Mouse (Mus musculus) myocyte (in vitro differentiated cells): ENCODE data around the gene Hlcs. TPM values are rescaled to one million over a fixed set of nuclear protein-coding genes. Genes with fewer than 3 reads are reported as not detected.

Experiments used
- H3K27me3 ChIP-seq: one replicate; pipeline ENCODE4 v1.6.1; 2011; ENCODE audit not compliant: control insufficient read depth, insufficient read depth, insufficient read length
- H3K36me3 ChIP-seq: one replicate; pipeline ENCODE4 v1.6.1; 2011; ENCODE audit not compliant: control insufficient read depth, insufficient read depth
- H3K4me2 ChIP-seq: one replicate; pipeline ENCODE4 v1.6.1; 2011; ENCODE audit warnings: low read depth, control low read depth
- H3K4me3 ChIP-seq: one replicate; pipeline ENCODE4 v1.5.1; 2011; ENCODE audit warnings: mild to moderate bottlenecking, control low read depth, moderate library complexity
- H3K79me2 ChIP-seq: one replicate; pipeline ENCODE4 v1.6.1; 2011; ENCODE audit not compliant: control insufficient read depth, insufficient read depth
- H3ac ChIP-seq: one replicate; pipeline ENCODE4 v1.6.1; 2011; ENCODE audit not compliant: control insufficient read depth, insufficient read length
- CEBPB ChIP-seq: IDR thresholded peaks from 2 replicates; pipeline ENCODE4 v1.6.1; 2011; ENCODE audit warnings: mild to moderate bottlenecking, moderate library complexity; ENCODE audit not compliant: poor library complexity, insufficient read depth, severe bottlenecking
- E2F4 ChIP-seq: IDR thresholded peaks from one replicate; pipeline ENCODE4 v1.6.1; 2011; ENCODE audit warnings: mild to moderate bottlenecking, control low read depth, moderate library complexity; ENCODE audit not compliant: insufficient read depth
- MAX ChIP-seq: IDR thresholded peaks from one replicate; pipeline ENCODE4 v1.6.1; 2011; ENCODE audit warnings: low read depth, mild to moderate bottlenecking, control low read depth
- MYOD1 ChIP-seq, 3 experiments: IDR thresholded peaks; one replicate each; pipeline ENCODE4 v1.6.1; 2011; ENCODE audit warnings: control low read depth in 2 of 3, low read depth in 2 of 3, mild to moderate bottlenecking in 2 of 3, moderate library complexity in 1 of 3; ENCODE audit not compliant: insufficient read length in 2 of 3, control insufficient read depth in 1 of 3
- MYOG ChIP-seq, 3 experiments: IDR thresholded peaks; one replicate each; pipeline ENCODE4 v1.6.1; 2011; ENCODE audit warnings: control low read depth in 2 of 3, low read depth in 2 of 3, mild to moderate bottlenecking in 2 of 3; ENCODE audit not compliant: insufficient read length in 2 of 3, control insufficient read depth in 1 of 3, insufficient read depth in 1 of 3
- POLR2A ChIP-seq: IDR thresholded peaks from one replicate; pipeline ENCODE4 v1.6.1; 2011; ENCODE audit warnings: low read depth, mild to moderate bottlenecking, control low read depth, moderate library complexity; ENCODE audit not compliant: insufficient read length
- POLR2AphosphoS2 ChIP-seq: IDR thresholded peaks from one replicate; pipeline ENCODE4 v1.6.1; 2011; ENCODE audit warnings: low read depth, control low read depth; ENCODE audit not compliant: insufficient read length
- REST ChIP-seq: IDR thresholded peaks from one replicate; pipeline ENCODE4 v1.6.1; 2011; ENCODE audit warnings: mild to moderate bottlenecking, control low read depth, moderate library complexity; ENCODE audit not compliant: insufficient read depth, insufficient read length
- SRF ChIP-seq: IDR thresholded peaks from one replicate; pipeline ENCODE4 v1.6.1; 2011; ENCODE audit warnings: low read depth; ENCODE audit not compliant: control insufficient read depth, insufficient read length
- TCF12 ChIP-seq: IDR thresholded peaks from one replicate; pipeline ENCODE4 v1.6.1; 2011; ENCODE audit warnings: mild to moderate bottlenecking, control low read depth; ENCODE audit not compliant: poor library complexity, insufficient read depth, severe bottlenecking
- TCF3 ChIP-seq: IDR thresholded peaks from one replicate; pipeline ENCODE4 v1.6.1; 2011; ENCODE audit warnings: low read depth, control low read depth; ENCODE audit not compliant: insufficient read length
- polyA plus RNA-seq: library from polyadenylated mRNA; unstranded; fragments of >200 nt; fragmentation: generic; extraction: Trizol; gene quantifications from one replicate; pipeline ENCODE4 v1.2.1, GENCODE M21; 2012; ENCODE audit warnings: missing spikeins

Hlcs gene
- 3.2 TPM for polyA plus RNA-seq

DNA sequence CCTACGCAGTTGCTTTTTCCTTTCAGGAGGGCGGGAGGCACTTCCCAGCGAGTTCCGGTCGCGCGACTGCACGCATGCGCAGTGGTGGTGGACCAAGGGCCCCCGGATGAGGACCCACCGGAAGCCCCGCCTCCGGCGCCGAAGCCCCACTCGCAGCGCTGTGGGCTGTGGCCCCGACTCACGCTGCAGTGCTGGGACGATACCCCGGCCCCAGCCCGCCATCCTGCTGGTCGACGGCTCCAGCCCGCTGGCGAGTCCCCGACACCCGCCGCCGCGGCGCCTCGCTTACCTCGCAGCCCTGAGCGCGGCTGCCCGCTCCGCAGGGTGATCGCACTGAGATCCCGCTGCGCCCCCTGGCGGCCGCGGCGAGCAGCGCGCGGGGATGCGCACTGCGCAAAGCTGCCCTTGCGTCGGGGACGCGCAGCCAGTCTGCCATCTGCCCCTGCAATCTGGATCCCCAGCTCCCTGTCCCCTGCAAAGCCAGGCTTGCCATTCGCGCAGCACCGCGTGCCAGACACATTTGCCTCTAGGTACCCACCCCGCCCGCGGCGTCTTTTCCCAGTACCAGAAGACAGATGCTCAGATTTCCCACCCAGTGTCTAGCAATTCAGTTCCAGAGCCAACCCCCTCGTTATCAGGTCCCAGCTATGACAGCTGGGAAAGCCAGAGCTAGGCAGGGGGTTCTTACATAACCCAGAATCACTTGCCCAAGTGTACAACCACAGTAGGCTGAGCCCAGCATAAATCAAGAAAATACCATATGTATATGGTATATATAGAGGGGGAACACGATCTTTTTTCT is at the start of gene Hlcs:
Gene Hlcs (minus strand): TSS at position 343 of the 802 bp plus-strand sequence.
- Histone ChIP-seq H3K4me3 (peak within 1 kb of the TSS; percentile 30), H3K4me2 (peak within 1 kb of the TSS; percentile 98), H3ac (peak within 1 kb of the TSS; percentile 81), H3K36me3 (no peaks in the 10 kb centered on the region), H3K27me3 (no peaks in the 10 kb centered on the region), H3K79me2 (no peaks in the 10 kb centered on the region)
- TF ChIP-seq POLR2AphosphoS2 = peak; percentile 78
- TF ChIP-seq TCF12 = peak; percentile 24
- TF ChIP-seq POLR2A = peak; percentile 81
- no peak for TF ChIP-seq TCF3
- TF ChIP-seq MYOD1 (IDR thresholded peaks at IDR 0.05; ENCODE audit: control insufficient read depth in 1 of 3, insufficient read length in 2 of 3, low read depth in 2 of 3) = peak in 2 of 3 experiments; percentile 0 to 49
- peak in 2 of 3 experiments; percentile 65 to 75 for TF ChIP-seq MYOG (IDR thresholded peaks at IDR 0.05; ENCODE audit: control insufficient read depth in 1 of 3, insufficient read depth in 1 of 3, insufficient read length in 2 of 3, low read depth in 2 of 3)

GRCm38 (mm10) chr16:94362174-94362873 is 49.0 kb upstream of the Hlcs start:
- Histone ChIP-seq H3K27me3 (no peaks in the 10 kb centered on the region), H3K79me2 (no peaks in the 10 kb centered on the region), H3K4me2 (peak overlapping the region; percentile 57), H3ac (no peak overlapping the region), H3K36me3 (no peaks in the 10 kb centered on the region), H3K4me3 (no peak overlapping the region)
- TF ChIP-seq POLR2AphosphoS2 (peak; percentile 70), MYOD1 (IDR thresholded peaks at IDR 0.05; ENCODE audit: control insufficient read depth in 1 of 3, insufficient read length in 2 of 3, low read depth in 2 of 3) (peak in 2 of 3 experiments; percentile 0 to 34), TCF12 (no peak), MAX (no peak)

- no peaks in the 10 kb centered on the region for H3K36me3 ChIP-seq
- no peaks in the 10 kb centered on the region for H3K79me2 ChIP-seq
- TF ChIP-seq TCF12 (peak; percentile 98), TCF3 (peak; percentile 96), MYOD1 (IDR thresholded peaks at IDR 0.05; ENCODE audit: control insufficient read depth in 1 of 3, insufficient read length in 2 of 3, low read depth in 2 of 3) (peak; percentile 95 to 99 (median 99)), MYOG (IDR thresholded peaks at IDR 0.05; ENCODE audit: control insufficient read depth in 1 of 3, insufficient read depth in 1 of 3, insufficient read length in 2 of 3, low read depth in 2 of 3) (peak; percentile 88 to 99 (median 96)), POLR2AphosphoS2 (no peak)
- H3K4me2 ChIP-seq = peak overlapping the region; percentile 53
- no peaks in the 10 kb centered on the region for H3K27me3 ChIP-seq
- no peak overlapping the region for H3ac ChIP-seq
- H3K4me3 ChIP-seq = no peak overlapping the region
Observed at GRCm38 (mm10) chr16:94360578-94361350, 47.4 kb upstream of the Hlcs start.

DNA sequence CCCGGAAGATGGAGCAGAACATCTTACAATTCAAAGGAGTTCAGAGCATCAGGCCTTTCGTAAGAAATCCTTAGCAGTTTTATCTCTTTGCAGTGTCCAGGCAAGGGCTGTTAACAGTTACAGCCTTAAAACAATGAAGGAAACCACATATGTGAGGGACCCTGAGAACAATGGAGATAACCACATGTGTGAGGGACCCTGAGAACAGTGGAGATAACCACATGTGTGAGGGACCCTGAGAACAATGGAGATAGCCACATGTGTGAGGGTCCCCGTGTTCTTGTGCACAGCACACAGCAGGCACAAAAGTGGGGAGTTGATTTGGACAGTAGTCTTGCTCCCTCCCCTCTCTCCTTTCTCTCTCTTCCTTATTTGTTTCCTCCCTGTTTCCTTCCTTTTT is 44.7 kb upstream of the Hlcs start:
- Histone ChIP-seq H3K79me2 (no peaks in the 10 kb centered on the region), H3K4me3 (no peak overlapping the region), H3K36me3 (no peaks in the 10 kb centered on the region), H3ac (no peak overlapping the region), H3K27me3 (no peaks in the 10 kb centered on the region), H3K4me2 (no peak overlapping the region)
- TF ChIP-seq CEBPB = no peak
- no peak for TF ChIP-seq POLR2A
- TF ChIP-seq TCF12 = no peak
- TF ChIP-seq E2F4 = no peak
- TF ChIP-seq REST = no peak

DNA sequence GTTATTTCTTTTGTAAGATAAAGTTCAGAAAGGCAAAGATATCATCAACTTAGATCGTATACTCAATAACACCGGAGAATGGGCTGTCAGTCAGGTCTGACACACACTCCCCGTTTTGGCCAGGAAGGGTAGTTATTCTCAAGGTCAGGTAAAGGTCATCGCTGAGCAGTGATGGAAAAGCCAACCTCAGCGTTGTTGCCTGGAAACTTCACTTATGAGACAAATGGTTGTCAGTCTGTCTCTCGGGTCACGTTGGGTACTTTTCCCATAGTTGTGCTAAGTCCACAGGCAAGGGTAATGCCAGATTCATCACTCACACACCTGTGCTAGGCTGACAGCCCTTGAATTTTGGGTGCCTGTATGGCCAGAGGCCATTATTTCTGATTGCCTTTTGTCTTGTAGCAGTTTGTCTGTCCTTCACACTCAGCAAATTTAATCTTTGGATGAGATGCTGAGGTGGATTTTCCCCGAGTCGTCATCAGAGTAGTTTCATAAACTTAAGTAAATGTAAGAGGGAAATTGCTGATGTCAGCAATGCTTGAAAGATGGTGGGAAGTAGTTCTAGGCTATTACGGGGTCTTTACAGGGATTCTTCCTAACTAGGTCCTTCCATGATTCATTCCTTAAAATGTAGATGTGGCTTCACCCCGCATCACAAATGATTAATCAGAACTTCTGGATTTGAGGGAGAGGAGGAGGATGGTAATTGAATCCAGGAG is 43.6 kb upstream of the Hlcs start:
- H3K4me2 ChIP-seq = no peak overlapping the region
- TF ChIP-seq SRF = no peak
- TF ChIP-seq MAX = no peak
- no peak for TF ChIP-seq MYOG (IDR thresholded peaks at IDR 0.05; ENCODE audit: control insufficient read depth in 1 of 3, insufficient read depth in 1 of 3, insufficient read length in 2 of 3, low read depth in 2 of 3)
- TF ChIP-seq E2F4 = no peak
- no peak for TF ChIP-seq MYOD1 (IDR thresholded peaks at IDR 0.05; ENCODE audit: control insufficient read depth in 1 of 3, insufficient read length in 2 of 3, low read depth in 2 of 3)
- no peak for TF ChIP-seq TCF3
- TF ChIP-seq POLR2A = no peak
- H3K79me2 ChIP-seq = no peaks in the 10 kb centered on the region
- no peaks in the 10 kb centered on the region for H3K27me3 ChIP-seq
- H3ac ChIP-seq = no peak overlapping the region
- H3K4me3 ChIP-seq = no peak overlapping the region
- no peaks in the 10 kb centered on the region for H3K36me3 ChIP-seq
